Mouse (Mus musculus) left cerebral cortex, postnatal 36 days (tissue): ENCODE measurements around the gene Shisa6. TPM values are rescaled to one million over a fixed set of nuclear protein-coding genes. Genes with fewer than 3 reads are reported as not detected.
A peak's percentile ranks its signal among the peaks of the same experiment; 100 is the strongest.

Source experiments
- DNase-seq, 2 experiments: peaks; one replicate each; pipeline ENCODE4 v3.0.0; 2021 to 2022; ENCODE audit warnings: low spot score in 2 of 2, mixed read lengths in 1 of 2
- intact Hi-C: fragments of 180-260 bp; cut with DNase I; formaldehyde crosslinking; loops from one replicate; pipeline ENCODE4 v1.15.1; 2025
- total RNA-seq, 2 experiments: library from RNA; stranded (reverse); gene quantifications; 2 replicates each; pipeline ENCODE4 v1.2.3; 2021

Gene Shisa6
- total RNA-seq, 2 experiments from 2014 or later: 11.6 to 19.5 TPM

DNA sequence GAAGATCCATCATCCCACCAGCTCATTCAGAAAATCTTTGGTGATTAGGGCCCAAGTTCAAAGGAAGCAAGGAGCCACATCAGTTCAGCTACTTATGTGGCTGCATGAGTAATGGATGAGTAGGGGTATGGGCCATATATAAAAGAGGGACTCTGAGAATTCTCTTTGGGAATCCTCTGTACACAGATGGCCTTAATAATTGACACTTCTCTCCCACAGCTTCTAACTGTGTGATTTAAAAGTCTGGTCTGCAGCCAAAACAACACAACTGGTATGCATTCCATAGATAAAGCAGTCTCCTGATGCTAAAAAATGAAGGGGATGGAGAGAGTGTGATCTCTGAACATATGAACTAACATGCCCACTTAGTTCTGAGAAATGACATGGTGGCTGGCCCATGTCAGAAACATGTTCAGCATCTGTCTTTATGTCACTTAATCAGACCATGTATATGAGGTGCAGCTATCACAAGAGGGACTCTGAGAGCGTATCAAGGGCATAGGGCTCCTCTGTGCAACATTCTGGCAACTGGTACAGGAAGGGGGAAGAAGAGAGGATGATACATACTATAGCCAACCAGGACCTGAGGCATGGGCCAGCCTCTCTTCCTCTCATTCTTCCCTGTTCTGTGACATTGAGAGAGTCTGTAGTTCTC is 260.3 kb downstream of the Shisa6 start:
- no peak for DNase-seq
- intact Hi-C loops: no loop called here

DNA sequence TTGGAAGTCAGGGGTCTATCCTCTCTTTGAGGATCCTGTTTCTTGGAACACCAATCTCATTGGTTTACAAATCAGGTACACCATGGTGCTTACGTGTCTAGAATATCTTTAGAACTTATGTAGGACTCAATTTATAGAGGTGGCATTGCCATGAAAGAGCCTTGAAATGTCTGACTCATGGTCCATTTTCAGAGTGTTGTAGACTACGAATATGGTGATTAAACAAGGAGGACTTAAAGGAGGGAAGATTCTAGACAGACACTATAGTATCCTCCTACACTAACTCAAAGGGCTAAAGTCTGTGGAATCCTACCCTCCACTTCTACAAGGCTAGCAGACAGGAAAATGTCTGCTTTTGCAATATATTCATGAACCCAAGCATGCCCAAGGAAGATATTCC is 265.6 kb downstream of the Shisa6 start:
- no peak for DNase-seq
- intact Hi-C loops: no loop called here

GRCm38 (mm10) chr11:66258851-66259250 is 266.9 kb downstream of the Shisa6 start:
- no peak for DNase-seq
- intact Hi-C loops: no loop called here

GRCm38 (mm10) chr11:66247115-66247514 is 278.6 kb downstream of the Shisa6 start:
- peak; percentile 7 to 11 for DNase-seq
- intact Hi-C loops: no loop called here

- intact Hi-C loops: no loop called here
- no peak for DNase-seq
Measured at GRCm38 (mm10) chr11:66236557-66236956, 289.2 kb downstream of the Shisa6 start.

- no peak for DNase-seq
Measured at GRCm38 (mm10) chr11:66232891-66233290, 292.9 kb downstream of the Shisa6 start.

GRCm38 (mm10) chr11:66222133-66222532 is 303.6 kb downstream of the Shisa6 start:
- intact Hi-C loops: no loop called here
- peak; percentile 36 to 49 for DNase-seq

More at GRCm38 (mm10) chr11:66232891-66233290, 292.9 kb downstream of the Shisa6 start:
- intact Hi-C loops: no loop called here

- intact Hi-C loops: no loop called here
- DNase-seq: peak in 1 of 2 experiments; percentile 33
Measured at GRCm38 (mm10) chr11:66218469-66218868, 307.3 kb downstream of the Shisa6 start.

DNA sequence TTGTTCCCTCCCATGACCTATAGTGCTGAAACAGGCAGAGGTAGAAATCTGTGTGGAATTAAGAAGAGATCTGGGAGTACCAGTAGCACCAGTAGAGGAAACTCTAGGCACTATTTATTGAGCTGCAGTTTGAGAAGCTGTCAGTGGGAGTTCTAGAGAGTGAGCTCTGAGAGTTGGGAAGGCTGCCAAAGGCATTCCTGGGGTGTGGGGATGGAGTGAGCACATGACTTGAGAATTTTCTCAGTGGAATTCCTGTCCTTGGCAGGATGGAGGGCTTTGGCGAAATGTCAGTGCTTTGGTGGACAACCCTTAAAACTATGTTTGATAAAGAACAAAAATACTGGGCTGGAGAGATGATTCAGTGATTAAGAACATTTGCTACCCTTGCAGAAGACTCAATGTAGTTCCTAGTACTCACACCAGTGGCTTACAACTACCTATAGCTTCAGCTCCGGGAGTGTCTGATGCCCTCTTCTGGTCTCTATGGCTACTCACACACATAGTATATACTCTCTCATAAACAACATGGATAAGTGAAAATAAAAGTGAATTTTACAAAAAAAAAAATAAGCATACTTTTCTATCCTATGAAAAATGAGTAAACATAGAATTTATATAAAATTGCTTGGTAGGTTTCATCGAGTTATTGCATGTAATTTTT is 337.0 kb downstream of the Shisa6 start:
- DNase-seq: no peak
- intact Hi-C loops: no loop called here

GRCm38 (mm10) chr11:66188146-66188545 is 337.6 kb downstream of the Shisa6 start:
- DNase-seq: no peak
- intact Hi-C loops: no loop called here

- intact Hi-C loops: no loop called here
- DNase-seq: no peak
Measured at GRCm38 (mm10) chr11:66177781-66178180, 348.0 kb downstream of the Shisa6 start.

DNA sequence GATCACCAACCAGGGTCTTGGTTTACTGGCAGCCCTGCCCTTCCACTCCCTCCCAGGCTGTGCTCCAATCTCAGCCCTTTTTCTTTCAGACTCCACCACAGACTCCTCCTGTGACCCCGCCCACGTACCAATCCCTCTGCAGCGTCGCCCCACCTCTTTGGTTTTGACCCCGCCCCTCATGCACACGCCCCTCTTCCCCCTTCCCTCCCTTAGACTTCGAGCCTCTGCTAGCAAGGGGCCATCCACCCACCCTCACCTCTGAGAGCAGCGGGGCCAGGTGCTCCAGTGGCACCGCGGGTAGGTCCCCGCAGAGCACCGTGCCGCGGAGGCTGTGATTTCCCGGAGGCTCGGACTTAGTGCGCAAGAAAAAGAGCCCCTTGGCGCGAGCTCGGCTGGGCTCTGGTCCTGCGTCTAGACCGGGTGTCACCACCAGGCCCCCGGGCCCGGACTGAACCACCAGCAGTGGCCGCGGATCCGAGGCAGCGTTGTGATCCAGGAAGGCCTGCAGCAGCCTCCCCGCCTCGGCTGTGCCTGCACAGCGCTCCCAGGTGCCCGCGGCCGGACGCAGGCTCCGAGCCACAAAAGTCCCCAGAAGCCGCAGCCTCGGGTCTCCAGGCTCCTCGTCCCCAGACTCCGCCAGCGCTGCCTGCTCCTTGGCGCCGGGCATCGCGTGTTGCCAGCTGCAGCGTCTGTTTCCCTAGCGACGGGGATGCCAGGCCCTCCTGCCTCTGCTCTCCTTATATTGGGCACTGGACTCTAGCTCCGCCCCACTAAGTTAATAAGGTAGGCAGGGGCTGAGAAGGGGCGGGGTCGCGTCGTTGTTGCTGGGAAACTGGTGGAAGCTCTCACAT is 357.7 kb downstream of the Shisa6 start, which contains the start of gene Dnah9:
Gene Dnah9 (minus strand): TSS at position 751 of the 851 bp plus-strand sequence.
- peak; percentile 82 to 84 for DNase-seq
- intact Hi-C loops: no loop called here

- no peak for DNase-seq
- intact Hi-C loops: no loop called here
Measured at GRCm38 (mm10) chr11:66164022-66164421, 361.7 kb downstream of the Shisa6 start.
